Mouse (Mus musculus): ENCODE data around the gene Ccdc61.

The Ccdc61 gene

DNA sequence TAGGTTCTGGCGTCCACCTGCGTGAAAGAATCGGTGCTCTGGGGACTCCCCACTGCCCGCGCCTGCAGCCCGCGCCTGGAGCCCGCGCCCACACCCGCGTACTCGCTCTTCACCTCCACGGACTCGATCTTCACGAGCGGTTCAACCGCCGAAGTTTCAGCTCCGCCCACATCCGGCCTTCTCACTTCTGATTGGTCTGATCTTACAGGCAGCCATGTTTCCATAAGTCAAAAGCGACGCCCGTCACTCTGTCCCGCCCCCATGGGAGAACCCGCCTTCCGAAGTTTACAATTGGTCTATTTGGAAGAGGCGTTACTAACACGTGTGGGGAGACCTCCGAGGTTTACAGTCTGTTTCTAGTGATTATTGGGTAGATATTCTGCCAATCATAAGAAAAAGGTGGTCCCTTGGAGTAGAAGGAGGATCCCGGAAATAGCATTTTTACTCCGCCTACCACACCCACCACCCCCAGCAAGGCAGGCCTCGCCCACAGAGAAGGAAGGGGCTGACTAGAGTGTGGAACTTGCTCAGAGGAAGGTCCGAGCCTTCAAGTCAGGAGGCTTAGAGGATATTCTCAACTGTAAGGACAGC is at the start of gene Ccdc61:
Ccdc61 (minus strand) TSS at position 175 of the 591 bp plus-strand sequence.
- CTCF ChIA-PET = no interaction called here

DNA sequence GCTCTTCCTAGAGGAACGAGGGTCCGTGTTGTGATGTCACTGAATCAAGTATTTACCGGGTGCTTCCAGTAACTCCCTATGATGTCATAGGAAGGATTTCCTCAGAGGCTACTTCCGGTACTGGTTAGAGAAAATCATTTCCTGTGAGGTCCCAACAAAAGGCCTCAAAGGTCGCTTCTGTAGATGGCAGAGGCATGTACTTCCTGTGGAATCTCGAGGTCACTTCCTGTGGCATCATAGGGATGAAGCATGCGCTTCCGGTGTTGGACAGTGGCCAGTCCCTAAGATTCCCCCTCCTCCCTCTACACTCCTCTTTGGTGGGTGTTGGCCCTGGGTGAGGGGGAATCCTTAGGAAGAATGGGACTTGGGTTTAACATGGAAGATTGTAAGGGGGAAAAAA is 49.2 kb upstream of the Ccdc61 start:
- CTCF ChIA-PET = interaction anchor here (0.8 kb wide), 1 partner anchor 23 kb away, joined by 5 read pairs; no protein-coding TSS in a partner anchor

DNA sequence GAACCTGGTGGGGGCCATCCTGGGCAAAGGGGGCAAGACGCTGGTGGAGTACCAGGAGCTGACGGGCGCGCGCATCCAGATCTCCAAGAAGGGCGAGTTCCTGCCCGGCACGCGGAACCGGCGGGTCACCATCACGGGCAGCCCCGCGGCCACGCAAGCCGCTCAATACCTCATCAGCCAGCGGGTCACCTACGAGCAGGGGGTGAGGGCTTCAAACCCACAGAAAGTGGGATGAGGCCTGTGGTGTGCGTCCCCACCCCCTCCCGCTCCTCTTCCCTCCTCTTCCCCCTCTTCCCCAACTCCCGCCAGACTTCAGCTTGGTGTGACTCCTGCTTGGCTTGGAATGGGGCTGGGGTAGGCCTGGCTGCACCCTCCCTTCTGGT is 48.2 kb upstream of the Ccdc61 start:
- CTCF ChIA-PET = interaction anchor here (0.8 kb wide), 1 partner anchor 24 kb away, joined by 5 read pairs; no protein-coding TSS in a partner anchor

DNA sequence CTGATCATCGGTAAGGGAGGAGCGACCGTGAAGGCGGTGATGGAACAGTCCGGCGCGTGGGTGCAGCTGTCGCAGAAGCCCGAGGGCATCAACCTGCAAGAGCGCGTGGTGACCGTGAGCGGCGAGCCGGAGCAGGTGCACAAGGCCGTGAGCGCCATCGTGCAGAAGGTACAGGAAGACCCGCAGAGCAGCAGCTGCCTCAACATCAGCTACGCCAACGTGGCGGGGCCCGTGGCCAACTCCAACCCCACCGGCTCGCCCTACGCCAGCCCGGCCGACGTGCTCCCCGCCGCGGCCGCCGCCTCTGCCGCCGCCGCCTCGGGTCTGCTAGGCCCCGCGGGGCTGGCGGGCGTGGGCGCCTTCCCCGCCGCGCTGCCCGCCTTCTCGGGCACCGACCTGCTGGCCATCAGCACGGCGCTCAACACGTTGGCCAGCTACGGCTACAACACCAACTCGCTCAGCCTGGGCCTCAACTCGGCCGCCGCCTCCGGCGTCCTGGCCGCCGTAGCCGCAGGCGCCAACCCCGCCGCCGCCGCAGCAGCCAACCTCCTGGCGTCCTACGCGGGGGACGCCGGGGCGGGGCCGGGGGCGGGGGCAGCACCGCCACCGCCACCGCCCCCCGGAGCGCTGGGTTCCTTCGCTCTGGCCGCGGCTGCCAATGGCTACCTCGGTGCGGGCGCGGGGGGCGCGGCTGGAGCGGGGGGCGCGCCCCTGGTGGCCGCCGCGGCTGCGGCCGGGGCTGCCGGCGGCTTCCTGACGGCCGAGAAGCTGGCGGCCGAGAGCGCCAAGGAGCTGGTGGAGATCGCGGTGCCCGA is 47.6 kb upstream of the Ccdc61 start:
- CTCF ChIA-PET = no interaction called here

DNA sequence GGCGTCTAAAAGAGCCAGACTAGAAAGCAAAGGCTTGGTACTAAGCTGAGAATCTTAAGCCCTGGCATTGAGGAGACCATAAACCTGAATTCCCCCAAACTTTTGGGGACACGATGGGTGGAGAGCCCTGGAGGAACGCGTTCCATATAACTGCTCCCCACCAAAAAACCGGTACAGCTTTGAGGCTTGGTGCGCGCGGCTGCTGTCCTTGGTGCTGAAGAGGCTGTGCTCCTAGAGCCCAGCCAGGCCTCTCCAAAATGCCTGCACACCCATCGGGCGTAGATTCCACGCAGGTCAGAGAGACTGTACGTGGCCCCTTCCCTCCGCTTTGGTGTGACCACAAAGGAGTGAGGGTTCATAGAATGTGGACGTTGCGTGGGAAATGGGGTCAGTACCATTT is 41.2 kb upstream of the Ccdc61 start:
- CTCF ChIA-PET = no interaction called here

DNA sequence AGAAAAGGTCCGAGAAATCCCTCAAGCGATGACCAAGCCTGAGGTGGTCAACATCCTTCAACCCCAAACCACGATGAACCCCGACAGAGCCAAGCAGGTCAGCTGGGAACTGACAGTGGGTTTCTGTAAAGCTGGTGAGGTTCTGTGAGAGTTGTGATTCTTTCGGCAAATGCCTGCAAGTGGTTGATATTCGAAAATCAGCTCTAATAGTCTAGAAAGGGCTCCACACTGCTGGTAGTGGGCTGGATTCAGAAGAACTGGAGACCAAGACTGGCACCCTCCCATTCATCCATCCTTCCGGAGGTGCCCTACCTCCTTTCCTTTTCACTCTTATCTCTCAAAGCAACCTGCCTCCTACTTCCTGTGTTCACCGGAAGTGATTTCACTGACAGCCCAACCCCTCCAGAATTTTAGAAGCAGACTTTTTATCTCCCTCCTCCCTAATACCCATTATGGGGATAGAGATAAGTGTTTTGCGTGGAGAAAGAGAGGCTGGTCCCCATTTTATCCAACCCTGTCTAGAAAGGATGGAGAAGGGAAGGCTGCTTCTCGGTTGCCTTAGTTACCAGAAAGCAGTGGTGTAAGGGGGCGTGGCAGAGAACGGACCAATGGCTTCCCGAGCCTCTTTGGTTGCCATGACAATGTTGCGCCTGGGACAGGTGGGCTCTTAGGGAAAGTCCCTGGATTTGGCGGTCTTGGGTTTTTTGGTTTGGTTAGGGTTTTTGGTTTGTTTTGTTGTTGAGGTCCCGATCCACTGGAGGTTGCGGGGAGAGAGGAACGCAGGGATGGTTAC is 40.5 kb upstream of the Ccdc61 start:
- CTCF ChIA-PET = no interaction called here

DNA sequence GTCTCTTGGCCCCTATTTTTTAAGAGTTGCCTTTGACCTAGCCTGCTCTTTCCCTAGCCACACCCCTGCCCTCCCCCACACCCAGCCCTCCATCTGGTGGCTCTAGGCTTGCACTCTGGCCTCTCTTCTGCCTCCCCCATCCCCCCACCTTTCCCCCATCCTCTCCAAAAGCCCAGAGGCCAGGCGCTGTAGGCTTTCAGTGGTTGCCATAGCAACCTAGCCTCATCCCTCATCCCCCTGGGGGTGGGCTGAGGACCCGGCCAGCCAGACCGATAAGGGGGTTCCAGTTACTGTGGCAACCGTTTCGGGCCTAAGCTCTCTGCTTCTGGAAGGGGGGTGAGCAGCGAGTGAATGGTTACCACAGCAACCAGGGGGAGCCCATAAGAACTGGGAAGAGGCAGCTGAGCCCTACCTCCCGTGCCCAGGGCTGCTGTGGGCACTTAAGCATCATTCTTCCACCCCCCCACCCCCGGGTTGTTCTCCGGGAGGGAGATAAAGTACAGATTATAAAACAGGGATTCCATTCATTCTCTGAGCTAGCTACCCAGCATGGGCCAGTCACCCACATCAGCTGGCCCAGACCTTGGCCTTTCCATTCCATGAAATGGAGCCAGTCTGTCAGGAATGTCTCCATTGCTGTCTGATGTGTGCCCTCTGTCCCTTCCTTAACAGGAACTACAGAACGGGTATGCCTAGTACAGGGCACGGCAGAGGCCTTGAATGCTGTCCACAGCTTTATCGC is 39.7 kb upstream of the Ccdc61 start:
- CTCF ChIA-PET = no interaction called here

DNA sequence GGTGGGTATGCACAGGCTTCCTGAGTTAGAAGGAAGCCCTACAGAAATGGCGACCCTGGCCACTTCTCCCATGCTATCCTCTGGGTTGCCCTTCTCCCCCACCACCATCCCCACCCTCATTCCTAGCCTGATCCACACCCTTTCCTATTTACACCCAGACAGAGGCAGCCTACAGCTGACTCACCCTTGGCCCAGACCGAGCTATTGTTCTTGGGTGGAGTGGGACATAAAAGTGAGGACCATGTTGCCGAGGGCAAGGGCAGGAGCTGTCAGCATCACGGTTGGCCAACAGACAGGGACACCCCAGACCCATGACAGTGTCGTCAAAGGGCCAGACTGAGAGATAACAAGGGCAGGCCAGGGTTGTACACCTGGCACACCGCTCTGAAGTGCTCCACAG is 37.9 kb upstream of the Ccdc61 start:
- CTCF ChIA-PET = no interaction called here

DNA sequence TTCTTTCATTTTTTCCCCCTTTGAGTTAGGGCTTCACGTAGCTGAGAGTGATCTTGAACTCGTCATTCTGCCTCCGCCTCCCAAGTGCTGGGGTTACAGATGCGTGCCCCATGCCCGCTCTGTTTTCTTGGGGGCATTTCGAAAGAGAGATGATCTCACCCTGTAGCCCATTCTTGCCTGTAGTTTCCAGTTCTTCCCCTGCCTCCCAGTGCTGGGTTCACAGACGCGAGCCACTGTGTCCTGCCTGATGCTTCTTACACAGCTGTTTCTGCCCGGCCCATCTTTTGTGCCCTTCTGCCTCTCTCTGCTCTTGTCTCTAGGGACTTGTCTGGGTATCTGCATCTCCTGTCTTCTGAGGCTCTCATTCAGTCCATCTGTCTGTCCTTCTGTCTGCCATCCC is 32.6 kb upstream of the Ccdc61 start:
- CTCF ChIA-PET = no interaction called here

DNA sequence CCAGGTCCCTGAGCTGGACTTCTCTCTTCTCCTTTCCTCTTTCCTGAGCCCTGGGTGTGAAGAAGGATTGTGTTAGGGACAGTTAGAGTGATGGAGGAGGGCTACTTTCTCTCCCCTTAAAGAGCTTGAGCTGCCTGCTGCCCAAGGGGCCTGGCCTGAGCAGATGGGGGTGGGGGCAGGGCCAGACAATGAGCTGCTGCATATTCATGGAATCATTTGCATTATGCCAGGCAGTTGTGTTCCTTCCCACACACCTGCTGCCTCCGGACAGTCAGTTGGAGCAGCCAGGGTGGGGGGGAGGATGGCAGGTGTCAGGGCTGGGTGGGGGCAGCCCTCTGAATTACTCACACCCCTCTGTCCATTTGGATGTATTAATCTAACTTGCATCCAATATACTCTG is 32.2 kb upstream of the Ccdc61 start:
- CTCF ChIA-PET = no interaction called here

DNA sequence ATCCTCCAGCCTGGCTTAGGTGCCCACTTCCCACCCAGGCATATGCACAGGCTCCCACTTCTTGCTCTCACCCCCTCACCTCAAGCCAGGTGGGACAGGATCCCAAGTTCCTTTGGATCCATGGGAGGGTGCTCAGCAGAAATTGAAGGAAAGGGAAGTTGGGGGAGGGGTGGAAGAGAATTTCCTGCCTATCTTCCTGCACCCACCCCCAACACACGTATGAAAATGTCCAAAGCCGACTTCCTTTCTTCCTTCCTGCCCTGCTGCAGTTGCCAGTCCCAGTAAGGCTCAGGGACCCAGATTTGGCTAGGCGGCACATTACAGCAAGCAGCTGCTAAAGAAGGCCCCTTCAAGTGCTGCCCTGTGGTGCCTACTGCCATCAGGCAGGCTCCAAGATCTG is 17.5 kb upstream of the Ccdc61 start:
- CTCF ChIA-PET = no interaction called here

DNA sequence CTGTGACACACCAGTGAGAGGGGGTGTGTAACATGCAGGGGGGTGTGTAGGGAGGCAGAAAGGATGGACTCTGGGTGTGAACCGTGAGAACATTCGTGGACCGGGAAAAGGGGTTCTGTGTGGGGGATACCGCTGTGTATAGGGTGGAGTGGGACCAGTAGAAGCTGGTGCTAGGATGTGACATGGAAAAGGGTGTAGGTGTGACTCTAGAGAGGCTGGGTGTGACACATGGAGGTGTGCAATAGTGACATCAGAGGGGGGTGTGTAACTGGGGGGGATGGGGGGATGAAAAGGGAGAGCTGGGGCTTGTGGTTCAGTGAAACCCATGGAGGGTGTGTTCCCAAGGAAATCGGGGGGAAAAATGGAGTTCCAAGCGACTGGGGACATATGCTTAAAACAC is 16.7 kb upstream of the Ccdc61 start:
- CTCF ChIA-PET = interaction anchor here (0.5 kb wide), 1 partner anchor 55 kb away, joined by 3 read pairs; no protein-coding TSS in a partner anchor

DNA sequence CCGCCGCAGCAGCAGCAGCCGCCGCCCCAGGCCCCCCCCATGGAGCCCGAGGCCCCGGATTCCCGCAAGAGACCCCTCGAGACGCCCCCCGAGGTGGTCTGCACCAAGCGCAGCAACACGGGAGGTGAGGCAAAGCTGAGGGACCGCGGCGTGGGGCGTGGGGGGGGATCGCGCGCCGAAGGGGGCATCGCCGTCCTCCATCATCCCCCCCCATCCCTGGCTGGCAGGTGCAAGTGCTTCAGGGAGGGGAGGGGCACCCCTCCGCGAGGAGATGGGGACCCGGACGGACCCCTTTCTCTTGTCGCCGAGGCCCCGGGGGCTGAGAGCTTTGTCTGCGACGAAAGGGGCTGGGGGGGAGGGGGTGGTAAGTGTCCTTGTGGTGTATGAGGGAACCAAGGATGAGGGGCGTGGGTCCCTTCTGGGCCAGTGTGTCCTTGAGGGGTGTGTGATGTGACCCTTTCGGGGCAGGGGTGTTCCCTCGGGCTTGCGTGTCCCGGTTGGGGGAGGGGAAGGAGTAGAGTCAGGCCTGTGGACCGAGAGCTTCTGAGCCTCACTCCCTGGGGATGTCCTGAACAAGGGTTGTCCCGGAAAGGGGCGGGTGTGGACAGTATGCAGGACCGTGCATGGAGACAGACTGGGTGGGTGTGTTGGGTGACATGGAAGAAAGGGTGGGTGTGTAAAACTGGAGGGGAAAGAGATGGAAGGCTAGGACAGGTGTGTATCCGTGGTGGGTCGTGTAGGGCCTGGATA is 16.0 kb upstream of the Ccdc61 start:
- CTCF ChIA-PET = interaction anchor here (0.6 kb wide), 1 partner anchor 198 kb away, joined by 5 read pairs; no protein-coding TSS in a partner anchor

DNA sequence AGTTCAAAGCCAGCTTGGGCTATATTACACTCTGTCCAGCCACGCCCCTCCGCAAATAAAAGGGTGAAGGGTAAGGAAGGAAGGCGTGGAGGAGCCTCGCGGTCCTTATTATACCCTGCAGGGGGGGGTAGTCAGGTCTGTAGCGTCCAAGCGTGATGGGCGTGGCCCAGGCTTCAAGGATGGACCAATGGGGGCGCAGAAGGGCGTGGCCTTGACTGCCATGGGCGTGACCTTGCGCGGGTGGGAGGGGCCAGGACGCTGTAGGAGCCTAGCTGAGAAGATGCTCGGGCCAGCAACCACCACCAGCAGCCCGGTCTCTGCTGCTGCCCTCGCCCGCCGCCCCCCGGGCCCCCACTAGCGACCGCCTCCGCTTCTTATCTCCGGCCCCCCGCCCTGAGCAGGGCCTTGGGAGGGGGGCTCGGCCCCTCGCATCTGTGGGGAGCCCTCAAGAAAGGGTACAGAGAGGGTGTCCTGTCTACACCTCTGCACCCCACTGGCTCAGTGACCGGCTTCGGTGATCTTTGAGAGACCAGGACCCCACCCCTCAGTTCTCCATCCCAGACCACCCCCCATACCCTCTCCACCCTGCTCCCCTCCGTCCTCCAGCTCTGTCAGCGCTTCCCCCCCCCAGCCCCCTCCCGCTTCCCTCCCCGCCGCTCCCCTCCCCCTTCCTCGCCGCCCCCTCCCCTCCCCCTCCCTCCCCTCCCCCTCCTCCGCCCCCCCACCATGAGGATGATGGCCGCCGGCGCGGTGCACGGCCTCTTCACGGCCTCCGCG is 15.1 kb upstream of the Ccdc61 start, which contains the start of gene Nova2:
Nova2 (plus strand) TSS at position 727 of the 777 bp plus-strand sequence.
- CTCF ChIA-PET = interaction anchor here (0.6 kb wide), 1 partner anchor 199 kb away, joined by 5 read pairs; no protein-coding TSS in a partner anchor

DNA sequence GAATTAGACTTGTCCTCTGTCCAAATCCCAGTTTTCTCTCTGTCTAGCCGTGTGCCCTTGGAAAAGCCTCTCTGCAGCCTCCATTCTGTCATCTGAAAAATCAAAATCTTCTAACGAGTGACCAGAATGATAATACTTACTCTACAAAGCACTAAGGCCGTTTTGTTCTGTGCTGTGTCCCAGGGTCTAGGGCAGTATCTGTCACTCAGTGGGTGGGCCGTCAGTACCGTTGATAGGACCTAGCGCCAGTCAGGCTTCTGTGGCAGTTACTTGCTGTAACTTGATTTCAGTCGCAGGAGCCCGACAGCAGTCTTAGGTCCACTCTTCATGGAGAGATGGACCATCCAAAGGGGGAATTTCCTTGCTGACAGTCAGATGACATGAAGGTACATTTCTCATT is 14.1 kb upstream of the Ccdc61 start:
- CTCF ChIA-PET = no interaction called here

DNA sequence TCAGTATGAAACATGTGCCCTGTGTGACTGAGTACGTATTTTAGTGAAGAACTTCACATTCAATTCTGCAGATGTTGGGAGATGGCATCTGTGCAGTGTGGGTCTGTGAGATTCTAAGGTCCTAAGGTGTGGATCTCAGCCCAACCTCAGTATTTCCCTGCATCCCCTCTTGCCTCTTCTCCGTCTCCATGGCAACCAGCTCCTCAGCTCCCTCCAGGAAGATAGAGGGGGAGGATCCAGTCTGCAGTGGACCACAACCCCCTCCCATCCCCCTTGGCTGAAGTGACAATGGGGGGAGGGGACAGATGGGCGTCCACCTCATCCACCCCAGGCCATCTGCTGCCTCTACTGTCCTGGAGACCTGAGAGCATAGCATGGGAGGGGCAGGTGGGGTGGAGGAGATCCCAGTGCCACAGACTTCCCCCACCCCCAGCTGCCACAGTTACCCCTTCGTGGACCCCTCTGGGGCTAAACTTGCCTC is 13.5 kb upstream of the Ccdc61 start:
- CTCF ChIA-PET = no interaction called here

DNA sequence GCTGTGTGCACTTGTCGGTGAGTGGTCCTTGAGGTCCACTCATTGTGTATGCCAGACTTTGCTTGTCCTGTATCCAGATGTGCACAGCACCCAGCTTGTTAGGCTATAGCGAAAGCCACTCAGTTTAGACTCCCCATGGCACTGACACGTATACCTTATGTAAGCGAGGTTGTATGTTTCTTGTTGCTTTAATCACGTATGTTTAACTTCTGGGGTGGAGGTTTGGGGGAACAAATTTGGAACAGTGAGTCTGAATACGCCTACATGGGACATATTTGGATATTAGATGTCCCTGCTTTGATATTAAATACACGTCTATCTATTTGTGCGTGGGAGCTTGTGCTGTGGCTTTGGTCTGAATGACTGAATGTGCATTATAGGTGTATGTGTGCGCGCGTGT is 13.1 kb upstream of the Ccdc61 start:
- CTCF ChIA-PET = no interaction called here

DNA sequence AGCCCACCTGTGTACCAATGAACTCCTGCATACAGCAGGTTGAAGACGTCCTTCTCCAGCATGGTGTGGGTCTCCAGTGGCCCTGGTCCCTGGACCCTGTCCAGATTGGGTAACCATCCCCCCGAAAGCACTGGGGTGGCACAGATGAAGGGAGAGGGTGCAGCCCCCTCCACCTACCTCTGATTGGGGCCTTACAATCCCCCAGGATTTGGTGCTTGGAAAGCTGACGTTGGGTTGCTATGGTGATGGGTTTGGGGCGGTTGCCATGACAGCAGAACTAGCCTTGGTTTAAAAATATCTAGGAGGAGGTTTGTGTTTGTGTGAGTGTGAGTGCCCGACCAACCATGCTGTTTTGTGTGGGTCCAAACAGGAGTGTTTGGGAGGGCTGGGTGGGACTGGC is 12.6 kb upstream of the Ccdc61 start:
- CTCF ChIA-PET = no interaction called here

DNA sequence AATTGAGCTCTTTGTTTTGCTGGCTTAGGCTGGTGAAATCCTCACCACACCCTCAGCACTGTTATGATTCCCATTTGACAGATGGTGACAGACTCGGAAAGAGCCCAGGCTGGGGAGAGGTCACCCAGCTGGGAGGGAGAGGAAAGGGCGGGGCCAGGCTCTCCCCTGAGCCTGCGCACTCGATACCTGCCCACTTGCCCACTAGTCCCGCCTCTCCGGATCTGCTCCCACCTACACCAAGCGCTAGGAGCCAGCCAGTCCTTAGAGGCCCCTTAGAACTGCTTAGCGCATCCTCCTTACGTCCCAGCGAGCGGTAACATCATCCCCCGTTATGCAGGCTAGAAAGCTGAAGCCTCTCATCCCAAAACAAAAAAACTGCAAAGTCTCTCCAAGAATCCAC is 10.9 kb upstream of the Ccdc61 start:
- CTCF ChIA-PET = no interaction called here

DNA sequence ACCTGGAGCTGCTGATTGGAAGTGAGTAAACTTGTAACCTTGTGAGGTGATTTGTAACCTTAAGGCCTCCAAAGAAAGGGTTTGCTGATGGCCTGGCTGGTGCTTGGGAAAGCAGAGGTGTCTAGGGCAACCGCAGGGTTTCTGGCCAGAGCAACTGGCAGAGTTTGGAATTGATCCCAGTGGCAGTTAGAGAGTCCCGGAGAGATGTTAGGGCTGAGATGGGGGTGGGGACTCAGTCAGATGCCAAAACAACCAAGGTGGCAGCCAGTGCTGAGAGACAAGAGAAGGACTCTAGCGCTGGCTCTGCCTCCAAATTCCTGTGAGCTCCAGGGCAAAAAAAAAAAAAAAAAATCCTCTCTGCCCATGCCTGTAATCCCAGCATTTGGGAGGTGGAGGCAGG is 7.7 kb upstream of the Ccdc61 start:
- CTCF ChIA-PET = no interaction called here
